Mouse (Mus musculus) thymus, postnatal 14 days (tissue): ENCODE results near the gene Stfa2.
"Not testable (repeated sequence)": the region's sequence is repeated elsewhere in the genome, so short reads cannot be mapped to it uniquely, and the experiment has no call there.

Experiments used
- DNase-seq: peaks from one replicate; pipeline ENCODE4 v3.0.0; 2021

Stfa2 gene

GRCm38 (mm10) chr16:36408357-36408756, at the start of gene Stfa2:
TSS of gene Stfa2 (minus strand) at chr16:36408457.
- no peak for DNase-seq

DNA sequence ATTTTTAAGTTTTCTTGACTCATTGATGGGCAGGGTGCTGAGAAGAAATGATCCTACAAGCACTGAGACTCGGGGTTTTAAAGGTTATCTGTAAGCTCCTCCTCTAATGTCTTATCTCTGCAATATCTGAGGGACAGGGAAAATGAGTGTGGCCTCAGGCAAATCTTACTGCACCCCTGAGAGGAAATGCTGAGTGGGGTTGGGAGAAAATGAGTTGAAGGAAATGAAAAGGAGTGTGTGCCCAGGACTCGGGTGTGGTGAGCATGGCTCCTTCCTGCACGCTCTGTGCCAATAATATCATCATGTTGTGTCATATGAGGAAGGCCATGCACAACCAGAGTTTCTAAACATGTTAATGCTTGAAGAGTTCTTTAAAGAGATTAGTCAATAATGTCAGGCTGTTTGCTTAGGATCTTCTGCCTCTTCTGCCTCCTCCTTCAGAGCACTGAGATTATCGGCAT, 47.1 kb upstream of the Stfa2 start, which contains the start of gene Stfa3:
Stfa3 (minus strand) TSS at position 51 of the 461 bp plus-strand sequence.
- no peak for DNase-seq

DNA sequence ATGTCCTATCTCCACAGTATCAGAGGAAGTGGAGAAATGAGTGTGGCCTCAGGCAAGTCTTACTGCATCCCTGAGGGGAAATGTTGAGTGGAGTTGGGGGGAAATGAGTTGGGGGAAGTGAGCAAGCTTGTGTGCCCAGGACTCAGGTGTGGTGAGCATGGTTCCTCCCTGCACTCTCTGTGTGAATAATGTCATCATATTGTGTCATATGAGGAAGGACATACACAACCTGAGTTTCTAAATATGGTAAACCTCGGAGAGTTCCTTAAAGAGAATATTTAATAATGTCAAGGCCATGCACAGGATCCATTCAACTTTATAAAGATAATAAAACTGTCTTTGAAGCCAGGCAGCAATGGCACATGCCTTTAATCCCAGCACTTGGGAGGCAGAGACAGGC, 12.7 kb upstream of the Stfa2 start:
- not testable (repeated sequence) for DNase-seq

GRCm38 (mm10) chr16:36389060-36389459, 19.2 kb downstream of the Stfa2 start:
- no peak for DNase-seq

GRCm38 (mm10) chr16:36367648-36368047, 40.6 kb downstream of the Stfa2 start, which contains the start of gene BC100530:
TSS of gene BC100530 (minus strand) at chr16:36367748.
- not testable (repeated sequence) for DNase-seq
